Mouse (Mus musculus): Measurements from ENCODE around the gene Fnbp1. TPM values are rescaled to one million over a fixed set of nuclear protein-coding genes. Genes with fewer than 3 reads are reported as not detected.
"Not testable (repeated sequence)": the region's sequence is repeated elsewhere in the genome, so short reads cannot be mapped to it uniquely, and the experiment has no call there.

The Fnbp1 gene
- 58.5 and 59.4 TPM in 2 replicates for total RNA-seq (2017)

DNA sequence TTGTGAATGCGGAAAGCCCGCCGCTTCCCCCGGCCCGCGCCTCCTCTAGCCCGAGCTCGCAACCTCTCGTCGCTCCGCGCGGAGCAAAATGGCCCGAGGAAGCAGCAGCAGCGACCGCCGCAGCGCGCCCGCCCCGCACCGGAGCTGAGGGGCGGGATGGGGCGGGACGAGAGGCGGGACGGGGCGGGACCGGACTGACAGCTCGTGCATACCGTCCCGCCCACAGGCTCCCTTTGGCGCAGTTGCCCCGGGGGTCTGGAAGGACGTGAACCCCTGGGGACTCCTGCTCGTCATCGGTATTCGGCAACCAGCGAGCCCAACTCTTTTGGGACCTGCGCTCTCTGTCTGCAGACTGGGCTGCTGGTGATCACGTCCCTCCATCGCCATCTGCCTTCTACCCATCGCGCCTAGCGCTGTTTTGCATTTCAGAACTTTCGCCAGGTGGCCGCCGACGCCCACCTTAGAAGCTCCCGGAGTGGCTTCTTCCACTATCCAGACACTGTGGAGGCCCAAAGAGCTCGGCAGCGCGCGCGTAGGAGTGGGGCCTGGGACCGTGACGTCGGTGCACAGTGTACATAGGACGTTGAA is at the start of gene Fnbp1:
TSS of gene Fnbp1 (minus strand) at position 142 of the 588 bp plus-strand sequence.
- peak; percentile 50 to 82 for ATAC-seq (replicated peaks in 1 of 2; ENCODE audit: insufficient read depth in 1 of 2, low FRiP score in 2 of 2, low TSS enrichment in 1 of 2, low read depth in 1 of 2, poor library complexity in 2 of 2, severe bottlenecking in 2 of 2)

DNA sequence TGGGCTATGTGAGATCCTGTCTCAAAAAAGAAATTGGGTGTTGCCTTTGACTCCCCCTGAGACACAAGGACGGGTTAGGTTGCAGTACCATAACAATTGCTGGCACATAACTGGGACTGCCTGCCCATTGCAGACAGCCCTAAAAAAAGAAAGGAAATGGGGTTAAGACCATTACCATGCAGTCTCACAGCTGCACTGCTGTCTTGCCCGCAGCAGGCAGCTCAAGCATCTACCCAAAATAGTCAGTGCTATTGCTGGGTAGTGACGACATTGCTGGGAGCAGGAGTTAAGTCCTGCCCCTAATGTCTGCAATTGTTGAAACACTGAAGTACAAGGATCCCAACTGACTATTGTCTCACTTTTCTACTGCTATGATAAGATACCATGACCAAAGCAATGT is 47.8 kb upstream of the Fnbp1 start:
- no peak for ATAC-seq (replicated peaks in 1 of 2; ENCODE audit: insufficient read depth in 1 of 2, low FRiP score in 2 of 2, low TSS enrichment in 1 of 2, low read depth in 1 of 2, poor library complexity in 2 of 2, severe bottlenecking in 2 of 2)

DNA sequence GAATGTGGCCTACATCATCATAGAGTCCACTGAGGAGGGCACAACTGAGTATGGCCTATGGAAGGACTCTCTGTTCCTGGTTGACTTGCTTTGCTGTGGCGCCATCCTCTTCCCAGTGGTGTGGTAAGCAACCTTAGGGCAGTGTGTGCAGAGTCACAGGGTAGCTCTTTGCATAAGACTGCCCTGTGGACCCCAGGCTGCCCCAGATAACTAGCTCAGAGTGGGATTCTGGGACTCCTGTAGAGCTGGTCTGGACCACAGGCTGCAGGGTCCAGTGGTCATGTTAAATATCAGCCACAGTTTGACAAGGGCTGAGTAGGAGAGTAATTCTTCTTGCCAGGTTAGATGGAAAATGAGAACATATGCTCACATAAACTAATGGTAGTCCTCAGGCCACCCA is 46.9 kb upstream of the Fnbp1 start:
- no peak for ATAC-seq (replicated peaks in 1 of 2; ENCODE audit: insufficient read depth in 1 of 2, low FRiP score in 2 of 2, low TSS enrichment in 1 of 2, low read depth in 1 of 2, poor library complexity in 2 of 2, severe bottlenecking in 2 of 2)

DNA sequence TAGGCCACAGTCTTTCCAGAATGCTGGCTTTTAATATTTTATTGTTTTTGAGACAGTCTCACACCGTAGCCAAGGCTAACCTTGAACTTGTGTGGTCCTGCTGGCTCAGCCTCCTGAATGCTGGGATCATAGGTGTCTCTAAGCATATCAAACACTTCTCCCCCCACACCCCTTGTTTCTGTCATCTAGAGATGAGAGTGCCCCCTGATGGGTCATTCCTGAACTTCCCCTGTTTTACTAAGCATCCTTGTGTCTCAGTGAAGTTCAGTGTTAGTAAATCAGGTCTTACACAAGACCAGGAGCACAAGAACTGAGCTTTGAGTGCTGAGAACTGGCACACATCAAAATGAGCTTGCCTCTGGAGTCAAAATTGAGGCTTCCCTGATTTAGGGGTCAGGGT is 42.0 kb upstream of the Fnbp1 start:
- no peak for ATAC-seq (replicated peaks in 1 of 2; ENCODE audit: insufficient read depth in 1 of 2, low FRiP score in 2 of 2, low TSS enrichment in 1 of 2, low read depth in 1 of 2, poor library complexity in 2 of 2, severe bottlenecking in 2 of 2)

DNA sequence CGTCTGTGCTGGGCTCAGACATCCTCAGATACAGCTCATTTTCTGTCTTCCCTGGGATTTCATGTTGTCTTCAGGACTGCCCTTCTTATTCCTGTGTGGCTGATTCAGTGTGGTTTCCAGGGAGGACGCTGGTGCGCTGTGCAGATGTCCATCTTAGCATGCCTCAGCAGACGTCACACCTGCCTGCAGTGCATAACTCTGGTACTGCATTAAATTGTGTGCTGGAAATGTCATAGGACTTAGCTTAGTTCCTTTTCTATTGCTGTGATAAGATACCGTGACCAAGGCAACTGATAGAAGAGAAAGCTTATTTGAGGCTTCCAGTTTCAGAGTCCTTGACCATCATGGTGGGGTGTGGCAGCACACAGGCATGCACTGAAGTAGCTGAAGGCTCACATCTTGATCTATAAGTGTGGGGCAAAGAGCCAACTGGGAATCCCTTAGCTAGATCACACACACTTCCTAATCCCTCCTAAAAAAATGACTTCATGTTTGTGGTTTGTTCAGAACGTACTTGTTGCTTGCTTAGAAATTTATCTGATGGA is 41.0 kb upstream of the Fnbp1 start:
- no peak for ATAC-seq (replicated peaks in 1 of 2; ENCODE audit: insufficient read depth in 1 of 2, low FRiP score in 2 of 2, low TSS enrichment in 1 of 2, low read depth in 1 of 2, poor library complexity in 2 of 2, severe bottlenecking in 2 of 2)

DNA sequence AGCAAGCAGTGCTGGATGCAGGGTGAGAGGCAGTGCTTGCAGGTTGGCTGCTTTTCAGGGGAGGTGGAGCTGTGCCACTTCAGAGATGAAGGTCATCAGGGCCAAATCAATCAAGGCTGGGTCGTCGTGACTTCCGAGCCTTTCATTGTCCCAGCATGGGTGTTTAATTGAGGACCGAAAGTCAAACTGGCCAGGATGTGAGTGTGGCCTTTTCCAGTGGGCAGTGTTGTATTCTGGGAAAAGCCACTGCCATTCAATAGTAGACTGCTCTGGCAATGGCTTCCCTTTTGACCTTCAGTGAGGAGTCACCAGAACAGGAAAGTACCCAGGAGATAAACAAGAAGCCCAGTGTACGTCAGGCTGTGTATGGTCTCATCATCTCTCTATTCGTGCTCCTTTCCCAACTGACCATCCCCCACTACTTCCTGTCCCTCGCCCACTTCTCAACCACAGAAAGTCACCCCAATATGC is 38.3 kb upstream of the Fnbp1 start:
- no peak for ATAC-seq (replicated peaks in 1 of 2; ENCODE audit: insufficient read depth in 1 of 2, low FRiP score in 2 of 2, low TSS enrichment in 1 of 2, low read depth in 1 of 2, poor library complexity in 2 of 2, severe bottlenecking in 2 of 2)

DNA sequence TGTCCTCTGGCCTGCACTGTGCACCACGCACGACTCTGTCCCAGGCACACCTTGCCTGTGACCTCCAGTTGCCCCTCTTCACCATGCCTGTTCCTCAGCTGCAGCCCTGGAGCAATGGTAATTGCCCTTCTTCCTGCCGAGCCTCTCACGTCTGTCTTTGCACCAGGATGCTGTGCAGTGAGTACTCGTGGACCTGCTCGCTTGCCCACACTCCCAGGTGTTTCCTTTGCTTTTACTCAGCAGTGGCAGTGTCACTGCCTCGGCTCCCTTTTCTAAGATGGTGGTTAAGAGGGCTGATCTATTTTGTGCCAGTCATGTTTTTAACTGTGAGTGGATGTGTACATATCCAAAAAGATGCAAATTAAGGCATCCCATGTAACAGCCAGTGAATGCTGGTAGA is 37.7 kb upstream of the Fnbp1 start:
- peak; percentile 46 to 62; a peak in 2 of 4 replicates for ATAC-seq (replicated peaks in 1 of 2; ENCODE audit: insufficient read depth in 1 of 2, low FRiP score in 2 of 2, low TSS enrichment in 1 of 2, low read depth in 1 of 2, poor library complexity in 2 of 2, severe bottlenecking in 2 of 2)

DNA sequence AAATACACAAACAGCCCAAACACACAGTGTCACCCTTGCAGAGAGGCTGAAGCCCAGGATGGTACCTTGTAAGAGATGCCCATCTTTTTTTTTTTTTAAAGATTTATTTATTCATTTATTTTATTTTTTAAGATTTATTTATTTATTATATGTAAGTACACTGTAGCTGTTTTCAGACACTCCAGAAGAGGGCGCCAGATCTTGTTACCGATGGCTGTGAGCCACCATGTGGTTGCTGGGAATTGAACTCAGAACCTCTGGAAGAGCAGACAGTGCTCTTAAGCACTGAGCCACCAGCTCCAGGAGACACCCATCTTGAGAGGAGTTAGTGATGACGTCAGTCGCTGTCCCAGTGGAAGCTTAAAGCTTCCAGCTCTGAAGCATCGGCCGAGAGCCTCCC is 36.8 kb upstream of the Fnbp1 start:
- not testable (repeated sequence) for ATAC-seq (replicated peaks in 1 of 2; ENCODE audit: insufficient read depth in 1 of 2, low FRiP score in 2 of 2, low TSS enrichment in 1 of 2, low read depth in 1 of 2, poor library complexity in 2 of 2, severe bottlenecking in 2 of 2)

DNA sequence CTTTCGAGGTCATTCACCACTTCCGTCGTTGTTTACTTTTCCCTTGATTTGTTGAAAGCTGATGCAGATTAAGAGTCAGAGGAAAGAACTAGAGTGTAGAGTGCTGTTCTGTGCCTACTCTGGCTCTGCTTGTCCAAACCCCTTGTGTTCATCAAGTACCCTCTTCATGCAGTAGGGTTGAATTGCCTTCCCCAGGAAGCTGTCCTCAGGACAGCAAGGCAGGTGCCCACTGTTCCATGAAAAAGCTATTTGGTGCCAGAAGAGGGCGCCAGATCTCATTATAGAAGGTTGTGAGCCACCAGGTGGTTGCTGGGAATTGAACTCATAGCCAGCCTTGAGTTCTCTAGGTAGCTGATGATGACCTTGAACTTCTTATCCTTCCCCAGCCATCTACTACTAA is 31.5 kb upstream of the Fnbp1 start:
- ATAC-seq (replicated peaks in 1 of 2; ENCODE audit: insufficient read depth in 1 of 2, low FRiP score in 2 of 2, low TSS enrichment in 1 of 2, low read depth in 1 of 2, poor library complexity in 2 of 2, severe bottlenecking in 2 of 2), result no peak

DNA sequence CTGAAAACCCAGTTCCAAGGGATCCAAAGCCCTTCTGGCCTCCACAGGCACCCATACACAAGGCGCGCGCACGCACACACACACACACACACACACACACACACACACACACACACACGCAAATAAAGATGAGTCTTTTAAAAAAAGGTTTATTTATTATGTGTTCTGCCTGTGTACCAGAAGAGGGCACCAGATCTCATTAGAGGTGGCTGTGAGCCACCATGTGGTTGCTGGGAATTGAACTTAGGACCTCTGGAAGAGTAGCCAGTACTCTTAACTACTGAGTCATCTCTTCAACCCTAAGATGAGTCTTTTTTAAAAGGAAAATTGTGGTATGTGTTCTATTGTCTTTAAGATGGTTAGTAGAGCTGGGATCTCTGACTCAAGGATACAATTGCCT is 30.7 kb upstream of the Fnbp1 start:
- ATAC-seq (replicated peaks in 1 of 2; ENCODE audit: insufficient read depth in 1 of 2, low FRiP score in 2 of 2, low TSS enrichment in 1 of 2, low read depth in 1 of 2, poor library complexity in 2 of 2, severe bottlenecking in 2 of 2), result no peak

DNA sequence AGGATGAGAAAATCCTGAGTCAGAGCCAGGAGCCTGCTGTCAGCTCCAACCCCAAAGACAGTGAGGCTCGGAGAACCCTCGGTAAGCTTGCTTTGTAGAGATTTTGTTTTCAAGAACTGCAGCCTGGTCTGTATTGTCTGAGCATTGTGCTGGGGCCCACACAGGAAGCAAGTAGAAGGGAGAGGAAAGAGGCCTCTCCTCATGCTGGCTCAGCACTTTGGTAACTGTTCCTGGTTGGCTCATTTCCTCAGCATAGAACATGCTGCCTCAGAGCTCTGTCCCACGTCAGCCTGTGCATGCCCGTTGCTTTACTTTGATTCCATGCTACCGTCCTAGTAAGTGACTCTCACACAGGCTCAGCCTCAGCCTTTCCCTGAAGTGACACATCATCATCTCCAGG is 30.2 kb upstream of the Fnbp1 start:
- peak; percentile 78 to 88 for ATAC-seq (replicated peaks in 1 of 2; ENCODE audit: insufficient read depth in 1 of 2, low FRiP score in 2 of 2, low TSS enrichment in 1 of 2, low read depth in 1 of 2, poor library complexity in 2 of 2, severe bottlenecking in 2 of 2)

DNA sequence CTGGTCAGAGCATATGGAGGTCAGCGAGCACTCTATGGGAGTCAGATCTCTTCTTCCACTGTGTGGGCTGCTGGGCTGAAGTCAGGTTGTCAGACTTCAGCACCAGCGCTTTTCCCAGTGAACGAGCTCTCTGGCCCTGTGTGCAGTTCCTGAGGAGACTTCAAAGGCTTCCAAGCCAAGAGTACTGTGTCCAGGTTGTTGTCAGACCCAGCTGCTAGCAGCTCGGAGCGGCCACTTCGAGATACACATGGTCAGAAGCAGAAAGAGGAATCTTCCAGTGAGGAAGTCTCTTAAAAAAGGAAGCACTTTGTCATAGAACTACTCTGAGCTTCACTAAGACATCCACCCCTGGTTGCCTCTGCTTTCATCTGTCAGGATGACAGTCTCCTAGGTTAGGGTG is 28.4 kb upstream of the Fnbp1 start:
- no peak for ATAC-seq (replicated peaks in 1 of 2; ENCODE audit: insufficient read depth in 1 of 2, low FRiP score in 2 of 2, low TSS enrichment in 1 of 2, low read depth in 1 of 2, poor library complexity in 2 of 2, severe bottlenecking in 2 of 2)

DNA sequence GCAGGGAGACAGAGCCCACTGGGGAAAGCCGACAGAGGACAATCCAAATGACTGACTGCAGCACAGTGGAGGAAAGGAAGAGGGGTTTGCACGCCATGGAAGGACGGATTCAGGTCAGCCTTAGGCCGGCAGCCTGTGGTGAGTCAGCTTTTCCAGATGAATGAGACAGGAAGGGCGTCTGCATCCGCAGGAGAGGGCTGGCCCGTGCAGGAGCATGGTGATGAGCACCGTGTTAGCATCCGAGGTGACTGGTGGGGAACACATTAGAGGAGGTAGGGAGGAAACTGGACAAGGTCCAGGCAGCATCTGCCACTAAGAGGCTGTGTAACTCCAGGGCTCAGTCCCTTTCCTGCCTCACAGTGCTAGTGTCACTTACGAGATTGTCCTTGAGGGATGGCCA is 27.2 kb upstream of the Fnbp1 start:
- ATAC-seq (replicated peaks in 1 of 2; ENCODE audit: insufficient read depth in 1 of 2, low FRiP score in 2 of 2, low TSS enrichment in 1 of 2, low read depth in 1 of 2, poor library complexity in 2 of 2, severe bottlenecking in 2 of 2), result no peak

DNA sequence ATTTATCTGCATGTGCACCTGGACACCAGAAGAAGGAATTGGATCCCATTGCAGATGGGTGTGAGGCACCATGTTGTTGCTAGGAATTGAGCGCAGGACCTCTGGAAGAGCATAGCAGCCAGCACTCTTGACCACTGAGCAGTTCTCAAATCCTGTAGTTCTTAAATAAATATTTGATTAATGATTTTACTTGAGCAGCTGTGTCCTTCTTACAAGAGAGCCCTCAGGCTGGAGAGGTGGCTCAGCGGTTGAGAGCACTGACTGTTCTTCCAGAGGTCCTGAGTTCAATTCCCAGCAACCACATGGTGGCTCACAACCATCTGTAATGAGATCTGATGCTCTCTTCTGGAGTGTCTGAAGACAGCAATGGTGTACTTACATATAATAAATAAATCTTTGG is 25.8 kb upstream of the Fnbp1 start:
- ATAC-seq (replicated peaks in 1 of 2; ENCODE audit: insufficient read depth in 1 of 2, low FRiP score in 2 of 2, low TSS enrichment in 1 of 2, low read depth in 1 of 2, poor library complexity in 2 of 2, severe bottlenecking in 2 of 2), result not testable (repeated sequence)

DNA sequence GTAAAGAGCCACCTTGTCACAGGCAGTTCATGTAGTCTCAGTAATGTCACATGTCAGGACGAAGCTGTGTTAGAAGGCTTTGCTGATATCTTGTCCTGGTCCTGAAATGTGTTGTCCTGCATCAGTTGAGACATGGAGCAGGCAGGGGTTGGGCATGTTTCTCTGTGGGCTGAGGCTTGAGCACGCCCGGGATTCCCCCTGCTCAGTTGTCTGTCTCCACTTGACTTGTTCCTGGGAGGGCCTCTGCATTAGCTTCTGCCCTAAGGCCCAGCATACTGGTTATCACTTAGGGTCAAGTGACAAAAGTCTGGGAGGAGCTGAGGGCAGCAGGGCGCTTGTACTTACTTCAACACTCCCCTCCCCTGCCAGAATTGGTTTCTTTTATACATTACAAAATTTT is 23.7 kb upstream of the Fnbp1 start:
- ATAC-seq (replicated peaks in 1 of 2; ENCODE audit: insufficient read depth in 1 of 2, low FRiP score in 2 of 2, low TSS enrichment in 1 of 2, low read depth in 1 of 2, poor library complexity in 2 of 2, severe bottlenecking in 2 of 2), result no peak

DNA sequence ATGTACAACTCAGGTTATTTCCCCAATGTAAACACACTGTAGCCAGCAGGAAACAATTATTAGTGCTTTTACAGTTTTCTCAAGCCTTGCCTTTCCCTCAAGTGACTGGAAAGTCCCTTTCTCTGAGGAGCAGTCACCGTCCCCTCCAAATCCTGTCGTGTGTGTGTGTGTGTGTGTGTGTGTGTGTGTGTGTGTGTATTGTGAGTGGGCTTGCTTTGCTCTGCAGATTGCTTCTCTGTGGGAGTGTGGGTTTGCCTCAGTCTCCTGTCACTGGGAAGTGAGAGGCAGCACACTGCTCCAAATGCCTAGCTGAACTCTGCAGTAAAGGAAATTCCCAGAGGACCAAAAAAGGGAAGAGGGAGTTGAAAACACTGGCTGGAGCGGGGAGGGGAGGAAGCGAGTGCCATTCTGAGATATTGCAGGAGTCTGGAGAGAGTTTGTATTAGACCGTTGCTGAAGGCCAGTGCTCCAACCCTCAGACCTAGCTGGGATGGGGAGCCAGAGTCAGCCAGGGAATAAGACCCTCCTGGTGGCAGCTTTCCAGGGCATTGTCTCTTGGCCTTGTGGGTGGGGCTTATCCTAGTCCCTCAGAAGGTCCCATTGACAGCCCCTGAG is 23.1 kb upstream of the Fnbp1 start:
- ATAC-seq (replicated peaks in 1 of 2; ENCODE audit: insufficient read depth in 1 of 2, low FRiP score in 2 of 2, low TSS enrichment in 1 of 2, low read depth in 1 of 2, poor library complexity in 2 of 2, severe bottlenecking in 2 of 2), result no peak

DNA sequence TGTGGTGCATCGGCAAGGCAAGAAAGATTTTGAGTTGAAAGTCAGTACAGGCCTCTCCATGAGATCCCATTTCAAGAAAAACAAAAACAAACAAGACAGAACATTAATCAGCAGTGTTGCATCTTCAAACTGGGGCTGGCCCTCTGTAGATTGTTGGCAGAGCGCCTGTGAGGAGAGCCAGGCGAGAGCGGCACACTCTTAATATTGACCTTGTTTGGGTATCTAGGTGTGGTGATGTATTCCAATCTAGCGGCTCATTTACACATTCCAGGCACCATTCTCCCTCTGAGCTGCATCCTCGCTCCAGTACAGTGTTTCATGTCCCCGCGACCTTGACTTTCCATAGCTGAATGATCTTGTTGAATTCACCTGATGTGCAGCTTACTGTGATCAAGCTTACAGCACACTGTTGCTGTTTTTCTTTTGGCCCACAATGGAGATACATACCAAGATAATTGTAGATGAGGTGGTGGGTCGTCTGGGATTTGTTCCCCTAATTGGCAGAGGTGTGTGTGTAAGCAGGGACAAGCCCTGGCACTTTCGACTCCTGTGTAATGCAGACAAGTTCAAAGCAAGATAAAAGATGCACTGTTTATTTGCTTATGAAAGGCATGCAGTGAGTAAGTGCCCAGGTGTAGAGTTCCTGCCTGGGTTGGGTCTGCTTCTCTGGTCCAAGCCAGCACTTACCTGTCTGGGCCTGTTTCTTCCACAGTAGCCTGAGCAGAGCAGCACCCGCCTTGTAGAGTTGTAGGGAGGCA is 21.7 kb upstream of the Fnbp1 start:
- no peak for ATAC-seq (replicated peaks in 1 of 2; ENCODE audit: insufficient read depth in 1 of 2, low FRiP score in 2 of 2, low TSS enrichment in 1 of 2, low read depth in 1 of 2, poor library complexity in 2 of 2, severe bottlenecking in 2 of 2)

DNA sequence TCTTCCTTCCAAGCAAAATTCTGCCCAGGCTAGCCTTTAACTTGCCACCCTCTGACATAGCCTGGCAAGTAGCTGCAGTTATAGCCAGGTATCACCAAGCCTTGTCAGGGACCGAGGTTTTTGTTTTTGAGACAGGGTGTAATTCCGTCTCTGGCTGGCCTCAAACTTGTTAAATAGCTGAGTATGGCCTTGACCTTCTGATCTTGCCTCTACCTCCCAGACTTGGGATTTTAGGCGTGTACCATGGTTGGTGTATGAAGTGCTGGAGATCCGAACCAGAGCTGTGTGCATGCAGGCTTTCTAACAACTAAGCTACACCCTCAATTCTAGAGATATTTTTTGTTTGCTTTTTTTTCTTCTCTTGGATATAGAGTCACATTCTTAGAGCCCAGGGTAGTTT is 19.8 kb upstream of the Fnbp1 start:
- ATAC-seq (replicated peaks in 1 of 2; ENCODE audit: insufficient read depth in 1 of 2, low FRiP score in 2 of 2, low TSS enrichment in 1 of 2, low read depth in 1 of 2, poor library complexity in 2 of 2, severe bottlenecking in 2 of 2), result no peak
